Mouse (Mus musculus): ENCODE measurements around the gene Pak7.

Pak7 gene

GRCm38 (mm10) chr2:136175030-136175429, 212.7 kb downstream of the Pak7 start:
- no peak for DNase-seq (ENCODE audit: inconsistent age in 2 of 2, low spot score in 1 of 2)

- no peak for DNase-seq (ENCODE audit: inconsistent age in 2 of 2, low spot score in 1 of 2)
These were observed 237.0 kb downstream of the Pak7 start for GRCm38 (mm10) chr2:136150752-136151151.

GRCm38 (mm10) chr2:136149530-136149929, 238.2 kb downstream of the Pak7 start:
- peak in 1 of 2 experiments; percentile 46 for DNase-seq (ENCODE audit: inconsistent age in 2 of 2, low spot score in 1 of 2)

- peak; percentile 61 to 89 for DNase-seq (ENCODE audit: inconsistent age in 2 of 2, low spot score in 1 of 2)
These were observed 238.8 kb downstream of the Pak7 start for GRCm38 (mm10) chr2:136148999-136149398.

- DNase-seq (ENCODE audit: inconsistent age in 2 of 2, low spot score in 1 of 2), result no peak
These were observed 247.0 kb downstream of the Pak7 start for GRCm38 (mm10) chr2:136140807-136141206.

- DNase-seq (ENCODE audit: inconsistent age in 2 of 2, low spot score in 1 of 2), result peak in 1 of 2 experiments; percentile 60
These were observed 248.4 kb downstream of the Pak7 start for GRCm38 (mm10) chr2:136139159-136140069.

- DNase-seq (ENCODE audit: inconsistent age in 2 of 2, low spot score in 1 of 2), result no peak
These were observed 249.3 kb downstream of the Pak7 start for GRCm38 (mm10) chr2:136138451-136138850.

GRCm38 (mm10) chr2:136121867-136122266, 265.9 kb downstream of the Pak7 start:
- peak; percentile 21 to 35 for DNase-seq (ENCODE audit: inconsistent age in 2 of 2, low spot score in 1 of 2)

GRCm38 (mm10) chr2:136118006-136118405, 269.8 kb downstream of the Pak7 start:
- DNase-seq (ENCODE audit: inconsistent age in 2 of 2, low spot score in 1 of 2), result no peak

- DNase-seq (ENCODE audit: inconsistent age in 2 of 2, low spot score in 1 of 2), result no peak
These were observed 274.4 kb downstream of the Pak7 start for GRCm38 (mm10) chr2:136113374-136113773.

- DNase-seq (ENCODE audit: inconsistent age in 2 of 2, low spot score in 1 of 2), result no peak
These were observed 278.8 kb downstream of the Pak7 start for GRCm38 (mm10) chr2:136109038-136109363.

GRCm38 (mm10) chr2:136108124-136109037, 279.4 kb downstream of the Pak7 start:
- no peak for DNase-seq (ENCODE audit: inconsistent age in 2 of 2, low spot score in 1 of 2)

- DNase-seq (ENCODE audit: inconsistent age in 2 of 2, low spot score in 1 of 2), result no peak
These were observed 280.2 kb downstream of the Pak7 start for GRCm38 (mm10) chr2:136107597-136107996.

GRCm38 (mm10) chr2:136097143-136097542, 290.6 kb downstream of the Pak7 start:
- DNase-seq (ENCODE audit: inconsistent age in 2 of 2, low spot score in 1 of 2), result no peak

- no peak for DNase-seq (ENCODE audit: inconsistent age in 2 of 2, low spot score in 1 of 2)
These were observed 291.8 kb downstream of the Pak7 start for GRCm38 (mm10) chr2:136095978-136096377.

GRCm38 (mm10) chr2:136064356-136064755, 323.4 kb downstream of the Pak7 start:
- DNase-seq (ENCODE audit: inconsistent age in 2 of 2, low spot score in 1 of 2), result no peak

- no peak for DNase-seq (ENCODE audit: inconsistent age in 2 of 2, low spot score in 1 of 2)
These were observed 328.6 kb downstream of the Pak7 start for GRCm38 (mm10) chr2:136059029-136059669.

GRCm38 (mm10) chr2:136058398-136058797, 329.4 kb downstream of the Pak7 start:
- no peak for DNase-seq (ENCODE audit: inconsistent age in 2 of 2, low spot score in 1 of 2)

- DNase-seq (ENCODE audit: inconsistent age in 2 of 2, low spot score in 1 of 2), result no peak
These were observed 329.9 kb downstream of the Pak7 start for GRCm38 (mm10) chr2:136057861-136058331.

GRCm38 (mm10) chr2:136051688-136052289, 336.0 kb downstream of the Pak7 start, which contains the start of gene Lamp5:
Gene Lamp5, plus strand, starts transcription at chr2:136052239.
- no peak for DNase-seq (ENCODE audit: inconsistent age in 2 of 2, low spot score in 1 of 2)

All from adrenal gland, adult (tissue).